Mouse (Mus musculus) right cerebral cortex, adult 18-20 months (tissue): ENCODE measurements around the gene Impg1.

ENCODE experiments used
- DNase-seq: peaks from one replicate; pipeline ENCODE4 v3.0.0; 2022; ENCODE audit warnings: mixed read lengths

Gene Impg1

DNA sequence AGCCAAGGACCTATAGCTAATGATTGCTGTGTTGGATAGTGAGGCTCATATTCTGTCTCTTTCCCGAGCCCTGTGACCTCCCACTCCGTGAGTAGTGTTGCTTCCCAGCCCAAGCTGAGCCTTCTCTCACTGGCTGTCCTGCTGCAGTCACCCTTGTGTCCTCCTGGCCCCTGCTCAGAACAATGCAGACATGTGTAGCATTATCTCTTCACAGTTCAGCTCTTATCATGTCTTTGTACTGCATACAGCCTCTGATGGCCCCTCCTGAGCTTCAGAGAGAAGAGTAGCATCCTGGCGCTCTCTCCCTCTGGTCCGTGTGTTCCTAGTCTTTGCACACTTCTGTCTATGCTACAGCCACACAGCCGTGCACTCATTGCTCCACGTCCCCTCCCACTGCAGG lies 187.5 kb downstream of the Impg1 start:
- no peak for DNase-seq

DNA sequence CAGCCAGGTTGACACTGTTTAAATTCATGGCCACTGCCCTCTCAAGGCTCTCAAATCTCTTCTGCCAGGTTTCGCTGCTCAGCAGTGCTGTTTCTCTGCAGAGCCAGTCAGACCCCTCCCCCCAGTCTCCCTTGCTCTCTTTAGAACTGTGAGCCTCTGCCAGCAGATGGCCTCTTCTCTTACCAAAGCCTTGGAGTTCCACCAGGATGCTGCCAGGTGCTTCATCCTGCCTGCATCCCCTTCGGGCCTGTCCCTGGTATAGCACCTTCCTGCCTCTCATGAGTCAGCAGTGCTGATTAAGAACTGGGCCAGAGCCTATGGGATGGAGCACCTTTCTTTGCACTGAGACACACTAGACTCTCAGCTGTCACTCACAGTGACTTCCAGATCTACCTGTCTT lies 188.1 kb downstream of the Impg1 start:
- DNase-seq = no peak

DNA sequence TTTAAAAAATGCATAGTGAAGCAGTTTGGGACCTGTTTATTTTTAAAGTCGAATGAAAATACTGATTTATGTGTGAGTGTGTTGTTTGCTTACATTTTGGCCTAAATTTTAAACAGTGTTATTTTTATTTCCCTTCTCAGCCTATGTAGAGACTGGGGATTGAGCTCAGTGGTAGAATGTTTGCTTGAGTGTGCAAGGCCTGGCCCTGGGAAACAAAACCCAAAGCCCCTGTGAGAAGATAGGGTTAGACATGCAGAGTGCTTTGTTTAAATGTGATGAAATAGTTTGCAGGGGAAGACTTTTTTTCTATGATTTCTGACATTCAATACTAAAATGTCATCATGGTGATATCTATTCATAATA lies 189.5 kb downstream of the Impg1 start:
- no peak for DNase-seq

DNA sequence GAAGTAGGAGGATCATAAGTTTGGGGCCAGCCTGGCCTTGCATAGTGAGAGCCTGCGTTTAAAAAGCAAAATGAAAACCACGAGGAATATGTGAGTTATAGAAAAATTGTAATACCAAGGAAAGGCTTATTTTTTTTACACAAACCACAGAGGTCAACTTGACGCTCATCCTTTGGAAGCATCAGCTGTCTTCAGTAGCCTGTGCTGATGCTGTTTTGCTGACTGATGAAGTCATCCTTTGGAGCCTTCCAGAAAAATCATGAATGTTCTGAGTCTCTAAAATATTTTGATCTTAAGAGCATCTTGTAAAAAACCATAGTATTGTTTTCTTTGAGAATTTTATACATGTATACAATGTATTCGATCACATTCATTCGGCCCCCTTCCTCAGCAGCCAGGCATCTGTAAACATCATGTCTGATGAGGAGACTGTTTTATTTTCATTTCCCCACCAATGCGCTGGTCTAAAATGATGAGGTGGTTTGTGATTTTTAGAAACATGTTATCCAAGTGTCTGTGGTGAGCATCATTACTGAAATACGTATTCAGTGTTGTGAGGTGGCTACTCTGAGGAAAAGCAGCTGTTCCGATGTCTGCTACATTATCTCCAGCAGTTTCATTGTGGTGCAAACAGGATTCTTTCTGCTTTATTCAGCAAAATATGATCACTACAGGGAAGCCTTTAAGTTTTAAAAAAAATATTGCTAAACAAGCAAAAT lies 190.1 kb downstream of the Impg1 start:
- no peak for DNase-seq

DNA sequence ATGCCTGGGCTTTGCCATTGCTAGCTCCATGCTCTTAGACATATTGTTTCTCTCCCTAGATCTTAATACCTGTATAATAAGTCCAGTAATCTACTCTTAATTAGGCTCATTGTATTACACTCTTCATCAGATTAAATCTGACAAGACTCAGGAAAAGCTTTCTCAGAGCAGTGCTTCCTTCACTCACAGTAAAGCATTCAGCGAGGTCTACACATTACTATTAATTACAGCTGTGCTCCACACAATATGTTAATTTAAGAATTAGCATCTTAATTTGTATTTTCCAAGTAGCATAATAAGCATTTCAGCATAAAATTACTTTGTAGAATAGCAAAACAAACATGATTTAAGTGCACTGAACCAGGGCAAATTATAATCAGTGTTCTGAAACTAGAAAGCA lies 192.3 kb downstream of the Impg1 start:
- DNase-seq = no peak

DNA sequence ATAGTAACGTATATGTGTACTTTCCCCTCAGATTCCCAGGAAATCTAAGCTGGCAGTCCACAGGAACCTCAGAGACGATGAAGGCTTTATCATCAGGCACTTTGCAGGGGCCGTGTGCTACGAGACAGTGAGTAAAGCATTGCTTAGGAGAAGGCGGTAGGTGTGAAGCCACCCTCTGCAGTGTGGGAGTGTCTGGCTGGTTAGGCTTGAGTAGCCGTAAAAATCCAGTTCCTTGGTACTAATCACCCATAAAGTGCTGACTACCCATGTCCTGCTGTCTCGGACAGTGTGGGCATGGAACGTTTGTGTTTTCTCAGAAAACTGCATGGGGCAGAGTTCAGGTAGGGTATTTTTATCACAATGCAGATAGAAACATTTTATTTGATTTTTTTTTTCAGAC lies 195.7 kb downstream of the Impg1 start:
- DNase-seq = peak; percentile 32

DNA sequence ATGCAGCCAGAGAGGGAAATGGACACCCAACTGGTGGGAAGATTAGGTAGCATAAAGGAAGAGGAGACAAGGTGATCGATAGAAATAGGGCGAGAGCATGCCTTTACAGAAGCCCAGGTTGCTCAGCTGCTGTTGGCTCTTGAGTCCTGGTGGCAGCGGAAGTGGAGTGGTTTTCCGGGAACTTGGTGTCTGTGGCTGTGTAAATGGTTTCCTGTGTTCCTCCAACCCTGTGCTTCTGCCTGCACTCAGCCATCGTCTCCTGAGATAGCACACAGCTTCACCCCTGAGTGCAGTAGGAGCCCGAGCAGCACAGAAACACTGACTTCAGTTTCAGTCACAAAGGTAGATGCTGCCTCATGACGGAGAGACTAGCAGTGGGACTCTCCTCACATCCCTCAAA lies 198.8 kb downstream of the Impg1 start:
- no peak for DNase-seq

DNA sequence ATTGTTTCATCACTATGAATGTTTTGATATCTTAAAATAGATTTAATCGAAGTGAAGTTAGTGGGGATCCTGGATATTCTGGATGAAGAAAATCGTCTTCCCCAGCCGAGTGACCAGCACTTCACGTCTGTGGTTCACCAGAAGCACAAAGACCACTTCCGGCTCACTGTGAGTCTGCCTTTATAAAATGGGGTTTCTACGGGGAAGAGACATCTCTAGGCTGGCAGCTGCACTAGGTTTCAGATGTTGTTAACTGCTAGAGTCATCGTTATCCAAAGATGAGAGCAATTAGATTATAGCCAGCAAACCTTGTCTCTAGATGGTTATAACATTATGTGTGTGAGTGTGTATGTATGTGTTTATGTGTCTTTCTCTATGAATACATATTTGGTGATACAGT lies 199.2 kb downstream of the Impg1 start:
- DNase-seq = no peak
